Mouse (Mus musculus): ENCODE data around the gene 4921524J17Rik. TPM values are rescaled to one million over a fixed set of nuclear protein-coding genes. Genes with fewer than 3 reads are reported as not detected.

4921524J17Rik gene
- polyA plus RNA-seq, 1 experiment from 2014 or later, result 29.0 TPM

- WGBS, result 84% methylated on average over 3 of the region's 3 CpGs
- Histone ChIP-seq H3K9ac (ENCODE audit: low read length) (no peak overlapping the region), H3K4me2 (replicated peaks; ENCODE audit: low read depth) (no peak overlapping the region), H3K4me3 (ENCODE audit: low read depth, low read length) (no peak overlapping the region), H3K27me3 (ENCODE audit: control insufficient read depth, insufficient read depth, low read length) (no peaks in the 10 kb centered on the region), H3K36me3 (ENCODE audit: control insufficient read depth, insufficient read depth, low read length) (no peaks in the 10 kb centered on the region), H3K9me3 (ENCODE audit: control insufficient read depth, low read length) (no peaks in the 10 kb centered on the region), H3K27ac (replicated peaks) (no peak overlapping the region), H3K4me1 (replicated peaks; ENCODE audit: control insufficient read depth, insufficient read depth) (no peaks in the 10 kb centered on the region)
- ATAC-seq (ENCODE audit: low FRiP score, low TSS enrichment), result no peak
- DNase-seq (ENCODE audit: low spot score), result no peak
- TF ChIP-seq CTCF (IDR thresholded peaks at IDR 0.05; ENCODE audit: low read depth), result no peak
- no peak for TF ChIP-seq EP300 (optimal IDR thresholded peaks at IDR 0.05)
Observed at GRCm38 (mm10) chr8:85474924-85475323, 42.3 kb upstream of the 4921524J17Rik start.

GRCm38 (mm10) chr8:85473246-85473645 is 40.6 kb upstream of the 4921524J17Rik start:
- Histone ChIP-seq H3K27me3 (ENCODE audit: control insufficient read depth, insufficient read depth, low read length) (no peaks in the 10 kb centered on the region), H3K4me2 (replicated peaks; ENCODE audit: low read depth) (no peak overlapping the region), H3K4me3 (ENCODE audit: low read depth, low read length) (no peak overlapping the region), H3K27ac (replicated peaks) (no peak overlapping the region), H3K36me3 (ENCODE audit: control insufficient read depth, insufficient read depth, low read length) (no peaks in the 10 kb centered on the region), H3K4me1 (replicated peaks; ENCODE audit: control insufficient read depth, insufficient read depth) (no peaks in the 10 kb centered on the region), H3K9me3 (ENCODE audit: control insufficient read depth, low read length) (no peaks in the 10 kb centered on the region), H3K9ac (ENCODE audit: low read length) (no peak overlapping the region)
- ATAC-seq (ENCODE audit: low FRiP score, low TSS enrichment), result no peak
- no peak for DNase-seq (ENCODE audit: low spot score)
- 64% methylated on average over 4 of the region's 4 CpGs for WGBS
- TF ChIP-seq EP300 (optimal IDR thresholded peaks at IDR 0.05) (no peak), CTCF (IDR thresholded peaks at IDR 0.05; ENCODE audit: low read depth) (no peak)

GRCm38 (mm10) chr8:85472800-85473199 is 40.2 kb upstream of the 4921524J17Rik start:
- H3K4me1 ChIP-seq (replicated peaks; ENCODE audit: control insufficient read depth, insufficient read depth), result no peaks in the 10 kb centered on the region
- WGBS, result 70% methylated on average over 6 of the region's 6 CpGs

GRCm38 (mm10) chr8:85470753-85471152 is 38.1 kb upstream of the 4921524J17Rik start:
- H3K4me3 ChIP-seq (ENCODE audit: low read depth, low read length), result no peak overlapping the region
- no peak overlapping the region for H3K4me2 ChIP-seq (replicated peaks; ENCODE audit: low read depth)
- DNase-seq (ENCODE audit: low spot score) (no peak), ATAC-seq (ENCODE audit: low FRiP score, low TSS enrichment) (no peak)
- H3K27ac ChIP-seq (replicated peaks), result no peak overlapping the region
- H3K4me1 ChIP-seq (replicated peaks; ENCODE audit: control insufficient read depth, insufficient read depth), result no peaks in the 10 kb centered on the region
- TF ChIP-seq CTCF (IDR thresholded peaks at IDR 0.05; ENCODE audit: low read depth) (no peak), EP300 (optimal IDR thresholded peaks at IDR 0.05) (no peak)
- H3K9ac ChIP-seq (ENCODE audit: low read length), result no peak overlapping the region
- H3K36me3 ChIP-seq (ENCODE audit: control insufficient read depth, insufficient read depth, low read length), result no peaks in the 10 kb centered on the region
- H3K27me3 ChIP-seq (ENCODE audit: control insufficient read depth, insufficient read depth, low read length), result no peaks in the 10 kb centered on the region
- H3K9me3 ChIP-seq (ENCODE audit: control insufficient read depth, low read length), result no peaks in the 10 kb centered on the region
- WGBS, result 77% methylated on average over 8 of the region's 8 CpGs

More at GRCm38 (mm10) chr8:85472800-85473199, 40.2 kb upstream of the 4921524J17Rik start:
- Histone ChIP-seq H3K27me3 (ENCODE audit: control insufficient read depth, insufficient read depth, low read length) (no peaks in the 10 kb centered on the region), H3K9ac (ENCODE audit: low read length) (no peak overlapping the region), H3K9me3 (ENCODE audit: control insufficient read depth, low read length) (no peaks in the 10 kb centered on the region), H3K4me3 (ENCODE audit: low read depth, low read length) (no peak overlapping the region), H3K36me3 (ENCODE audit: control insufficient read depth, insufficient read depth, low read length) (no peaks in the 10 kb centered on the region), H3K4me2 (replicated peaks; ENCODE audit: low read depth) (no peak overlapping the region), H3K27ac (replicated peaks) (no peak overlapping the region)
- ATAC-seq (ENCODE audit: low FRiP score, low TSS enrichment) (no peak), DNase-seq (ENCODE audit: low spot score) (no peak)
- TF ChIP-seq CTCF (IDR thresholded peaks at IDR 0.05; ENCODE audit: low read depth), result no peak
- no peak for TF ChIP-seq EP300 (optimal IDR thresholded peaks at IDR 0.05)

- TF ChIP-seq EP300 (optimal IDR thresholded peaks at IDR 0.05) (no peak), CTCF (IDR thresholded peaks at IDR 0.05; ENCODE audit: low read depth) (no peak)
- Histone ChIP-seq H3K4me1 (replicated peaks; ENCODE audit: control insufficient read depth, insufficient read depth) (no peaks in the 10 kb centered on the region), H3K4me2 (replicated peaks; ENCODE audit: low read depth) (no peak overlapping the region), H3K9me3 (ENCODE audit: control insufficient read depth, low read length) (no peaks in the 10 kb centered on the region), H3K9ac (ENCODE audit: low read length) (no peak overlapping the region), H3K27ac (replicated peaks) (no peak overlapping the region), H3K36me3 (ENCODE audit: control insufficient read depth, insufficient read depth, low read length) (no peaks in the 10 kb centered on the region), H3K27me3 (ENCODE audit: control insufficient read depth, insufficient read depth, low read length) (no peaks in the 10 kb centered on the region), H3K4me3 (ENCODE audit: low read depth, low read length) (no peak overlapping the region)
- WGBS, result 86% methylated on average over 4 of the region's 4 CpGs
- DNase-seq (ENCODE audit: low spot score) (no peak), ATAC-seq (ENCODE audit: low FRiP score, low TSS enrichment) (no peak)
Observed at GRCm38 (mm10) chr8:85466056-85466455, 33.4 kb upstream of the 4921524J17Rik start.

GRCm38 (mm10) chr8:85464316-85464715 is 31.7 kb upstream of the 4921524J17Rik start:
- H3K9ac ChIP-seq (ENCODE audit: low read length), result no peak overlapping the region
- no peaks in the 10 kb centered on the region for H3K9me3 ChIP-seq (ENCODE audit: control insufficient read depth, low read length)
- DNase-seq (ENCODE audit: low spot score) (no peak), ATAC-seq (ENCODE audit: low FRiP score, low TSS enrichment) (no peak)
- H3K27ac ChIP-seq (replicated peaks), result no peak overlapping the region
- no peaks in the 10 kb centered on the region for H3K4me1 ChIP-seq (replicated peaks; ENCODE audit: control insufficient read depth, insufficient read depth)
- TF ChIP-seq EP300 (optimal IDR thresholded peaks at IDR 0.05), result no peak
- TF ChIP-seq CTCF (IDR thresholded peaks at IDR 0.05; ENCODE audit: low read depth), result no peak
- H3K36me3 ChIP-seq (ENCODE audit: control insufficient read depth, insufficient read depth, low read length), result no peaks in the 10 kb centered on the region
- no peak overlapping the region for H3K4me3 ChIP-seq (ENCODE audit: low read depth, low read length)
- no peak overlapping the region for H3K4me2 ChIP-seq (replicated peaks; ENCODE audit: low read depth)
- H3K27me3 ChIP-seq (ENCODE audit: control insufficient read depth, insufficient read depth, low read length), result no peaks in the 10 kb centered on the region
